8 mouse cellular contexts compared by ENCODE assay signal in genomic region chr6:12125031-12125803, GRCm38 (mm10).
DNase-seq lines count a peak whose midpoint lies in the region; ATAC-seq lines count a peak whose summit lies in the region.

No protein-coding gene starts in this region.

- H3K9ac ChIP-seq in limb, embryonic 11.5 days (ENCODE audit: low read length) = no peak overlapping the region
- H3K9ac ChIP-seq in midbrain, embryonic 12.5 days (replicated peaks) = no peak overlapping the region

- ATAC-seq in limb, embryonic 11.5 days (ENCODE audit: insufficient number of reproducible peaks, low FRiP score, low TSS enrichment, low read depth) = peak; percentile 76; the same call in 1 of the 2 replicates
- peak; percentile 81 for ATAC-seq in midbrain, embryonic 12.5 days (ENCODE audit: low FRiP score, low read depth)

- H3K36me3 ChIP-seq in limb, embryonic 11.5 days (ENCODE audit: control insufficient read depth, insufficient read depth, low read length) = no peaks in the 10 kb centered on the region
- no peaks in the 10 kb centered on the region for H3K36me3 ChIP-seq in midbrain, embryonic 12.5 days

- H3K4me2 ChIP-seq in limb, embryonic 11.5 days (ENCODE audit: low read depth, severe bottlenecking) = no peak overlapping the region
- peak overlapping the region; percentile 22; the same call in 1 of the 2 replicates for H3K4me2 ChIP-seq in midbrain, embryonic 12.5 days (replicated peaks)

- 39% methylated on average over 17 of the region's 17 CpGs for WGBS in limb, embryonic 11.5 days
- WGBS in midbrain, embryonic 12.5 days = 36% methylated on average over 17 of the region's 17 CpGs

- no peaks in the 10 kb centered on the region for H3K4me1 ChIP-seq in limb, embryonic 11.5 days (ENCODE audit: control insufficient read depth, insufficient read depth, low read length)
- no peaks in the 10 kb centered on the region for H3K4me1 ChIP-seq in midbrain, embryonic 12.5 days

- peak; percentile 4 for DNase-seq in gastrocnemius, adult 18-20 months (ENCODE audit: low spot score)
- DNase-seq in gastrocnemius, adult 8-10 months (ENCODE audit: low spot score in 2 of 2) = no peak
- peak; percentile 75 to 79 for DNase-seq in cerebellum, postnatal 10 days
- peak; percentile 18 to 50 for DNase-seq in frontal cortex, postnatal 14 days (ENCODE audit: low spot score in 2 of 2)
- DNase-seq in kidney, adult 18-20 months = peak; percentile 47
- DNase-seq in limb, embryonic 11.5 days (ENCODE audit: low spot score) = peak; percentile 48
- peak; percentile 34 for DNase-seq in spleen, adult 12 weeks (ENCODE audit: low spot score)

- no peaks in the 10 kb centered on the region for H3K27me3 ChIP-seq in limb, embryonic 11.5 days (ENCODE audit: control insufficient read depth, insufficient read depth, low read length)
- no peaks in the 10 kb centered on the region for H3K27me3 ChIP-seq in midbrain, embryonic 12.5 days

- no peaks in the 10 kb centered on the region for H3K9me3 ChIP-seq in limb, embryonic 11.5 days (ENCODE audit: control insufficient read depth, low read length)
- no peaks in the 10 kb centered on the region for H3K9me3 ChIP-seq in midbrain, embryonic 12.5 days

- no peak overlapping the region for H3K4me3 ChIP-seq in limb, embryonic 11.5 days (ENCODE audit: low read depth, low read length)
- H3K4me3 ChIP-seq in midbrain, embryonic 12.5 days = no peak overlapping the region

- H3K27ac ChIP-seq in limb, embryonic 11.5 days (replicated peaks; ENCODE audit: low read depth, low read length) = no peak overlapping the region
- 0 out of 2 replicates have a peak overlapping the region, but pooled peaks have one; percentile 15 for H3K27ac ChIP-seq in midbrain, embryonic 12.5 days (replicated peaks)

Comparison
In these comparisons a context has a peak if more than half of its experiments do, and no peak if none do; other contexts are left out.
1. DNase-seq: peak in gastrocnemius, adult 18-20 months (single experiment), cerebellum, postnatal 10 days (2 of 2), frontal cortex, postnatal 14 days (2 of 2), kidney, adult 18-20 months (single experiment), limb, embryonic 11.5 days (single experiment) and spleen, adult 12 weeks (single experiment); none in gastrocnemius, adult 8-10 months (0 of 2).